Mouse (Mus musculus) stomach, postnatal 0 days (tissue): Measurements from ENCODE around the gene Akap1.

ENCODE experiments used
- CTCF ChIP-seq: IDR thresholded peaks from 2 replicates; pipeline ENCODE4 v1.5.1; 2016; ENCODE audit warnings: antibody characterized with exemption, low read depth, mild to moderate bottlenecking, moderate library complexity
- EP300 ChIP-seq: optimal IDR thresholded peaks from 2 replicates; pipeline ENCODE3; 2016; ENCODE audit warnings: antibody characterized with exemption

DNA sequence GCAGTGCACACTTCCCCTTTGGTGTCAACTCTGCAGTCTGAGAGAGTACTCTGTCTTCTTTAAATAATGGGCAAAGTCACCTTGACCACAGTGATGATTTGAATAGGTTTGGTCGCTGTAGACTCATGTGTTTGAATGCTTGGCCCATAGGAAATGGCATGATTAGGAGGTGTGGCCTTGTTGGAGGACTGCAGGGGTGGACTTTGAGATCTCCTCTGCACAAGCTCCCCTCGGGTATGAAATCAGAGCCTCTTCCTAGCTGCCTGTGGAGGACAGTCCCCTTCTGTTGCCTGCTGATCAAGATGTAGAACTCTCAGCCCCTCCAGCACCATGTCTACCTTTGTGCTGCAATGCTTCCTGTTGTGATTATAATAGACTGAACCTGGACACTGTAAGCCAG is 39.7 kb upstream of the Akap1 start:
- no peak for TF ChIP-seq EP300
- no peak for TF ChIP-seq CTCF
